Mouse (Mus musculus) hindbrain, embryonic 16.5 days (tissue): ENCODE results near the gene Btnl10. TPM values are rescaled to one million over a fixed set of nuclear protein-coding genes. Genes with fewer than 3 reads are reported as not detected.
A peak's percentile ranks its signal among the peaks of the same experiment; 100 is the strongest.

Source experiments
- ATAC-seq: fragments of 200-750 bp; cut with Nextera tagmentation; 2 replicates; pipeline ENCODE4 v1.8.0; 2017; ENCODE audit warnings: moderate TSS enrichment, moderate library complexity
- H3K27ac ChIP-seq: fragments of 300-500 bp; sonication (generic); 2 replicates; pipeline ENCODE4 v1.5.1; 2014; ENCODE audit warnings: low read depth, mild to moderate bottlenecking, control low read depth, low read length, moderate library complexity
- H3K27me3 ChIP-seq: fragments of 300-500 bp; sonication (generic); replicated peaks from 2 replicates; pipeline ENCODE4 v1.6.1; 2014; ENCODE audit warnings: low read length; ENCODE audit not compliant: control insufficient read depth, insufficient read depth
- H3K36me3 ChIP-seq: fragments of 300-500 bp; sonication (generic); 2 replicates; pipeline ENCODE4 v1.6.1; 2014; ENCODE audit warnings: mild to moderate bottlenecking, low read length, moderate library complexity, mixed read lengths; ENCODE audit not compliant: control insufficient read depth, insufficient read depth
- H3K4me1 ChIP-seq: fragments of 300-500 bp; sonication (generic); 2 replicates; pipeline ENCODE4 v1.6.1; 2014; ENCODE audit warnings: low read depth, low read length; ENCODE audit not compliant: control insufficient read depth, insufficient read depth
- H3K4me2 ChIP-seq: fragments of 300-500 bp; sonication (generic); 2 replicates; pipeline ENCODE4 v1.6.1; 2014; ENCODE audit warnings: mild to moderate bottlenecking, low read length, control low read depth, moderate library complexity
- H3K4me3 ChIP-seq: fragments of 300-500 bp; sonication (generic); 2 replicates; pipeline ENCODE4 v1.5.1; 2014; ENCODE audit warnings: mild to moderate bottlenecking, low read length, control low read depth, moderate library complexity
- H3K9ac ChIP-seq: fragments of 300-500 bp; sonication (generic); 2 replicates; pipeline ENCODE4 v1.6.1; 2014; ENCODE audit warnings: low read depth, mild to moderate bottlenecking, control low read depth, low read length, moderate library complexity
- H3K9me3 ChIP-seq: fragments of 300-500 bp; sonication (generic); 2 replicates; pipeline ENCODE4 v1.6.1; 2014; ENCODE audit warnings: mild to moderate bottlenecking, low read length, moderate library complexity; ENCODE audit not compliant: control insufficient read depth
- WGBS: fragments of 180-500 bp; shearing (Covaris S2); extraction: QIAGEN DNeasy Blood & Tissue Kit; methylation state at CpG from one replicate; pipeline ENCODE4 v1.1.7; 2014; 5-methylcytosine and 5-hydroxymethylcytosine counted together
- polyA plus RNA-seq: library from polyadenylated mRNA; unstranded; fragments of >200 nt; fragmentation: Nextera tagmentation; extraction: Ambion mirVana; gene quantifications from 2 replicates; pipeline ENCODE4 v1.2.1, GENCODE M21; 2015

Btnl10 gene
- polyA plus RNA-seq, 1 experiment from 2014 or later: not detected

GRCm38 (mm10) chr11:58961364-58962177, 43.9 kb downstream of the Btnl10 start:
- Histone ChIP-seq H3K4me1 (peaks cover 28% of the 10 kb centered on the region), H3K9me3 (0 out of 2 replicates have a peak, but pooled peaks cover 2% of the 10 kb centered on the region), H3K9ac (no peak overlapping the region), H3K27ac (no peak overlapping the region), H3K36me3 (no peaks in the 10 kb centered on the region; the same call in 1 of the 2 replicates), H3K27me3 (no peaks in the 10 kb centered on the region), H3K4me3 (no peak overlapping the region), H3K4me2 (no peak overlapping the region)
- 60% methylated on average over 50 of the region's 50 CpGs for WGBS
- ATAC-seq: no peak

- H3K4me1 ChIP-seq: peaks cover 10% of the 10 kb centered on the region
- peak; percentile 21; the same call in 1 of the 2 replicates for ATAC-seq
- no peaks in the 10 kb centered on the region for H3K27me3 ChIP-seq
- H3K9ac ChIP-seq: no peak overlapping the region
- no peak overlapping the region for H3K27ac ChIP-seq
- 0 out of 2 replicates have a peak, but pooled peaks cover 2% of the 10 kb centered on the region for H3K36me3 ChIP-seq
- no peak overlapping the region for H3K4me3 ChIP-seq
- 0 out of 2 replicates have a peak, but pooled peaks cover 2% of the 10 kb centered on the region for H3K9me3 ChIP-seq
- H3K4me2 ChIP-seq: no peak overlapping the region
- WGBS: 35% methylated on average over 17 of the region's 17 CpGs
Observed at GRCm38 (mm10) chr11:58963543-58963942, 45.8 kb downstream of the Btnl10 start.

- no peak for ATAC-seq
- Histone ChIP-seq H3K27me3 (no peaks in the 10 kb centered on the region), H3K4me3 (no peak overlapping the region), H3K9ac (no peak overlapping the region), H3K9me3 (0 out of 2 replicates have a peak, but pooled peaks cover 2% of the 10 kb centered on the region), H3K4me2 (no peak overlapping the region), H3K36me3 (0 out of 2 replicates have a peak, but pooled peaks cover 2% of the 10 kb centered on the region), H3K27ac (no peak overlapping the region), H3K4me1 (peaks cover 6% of the 10 kb centered on the region)
- WGBS: 91% methylated on average over 7 of the region's 7 CpGs
Observed at GRCm38 (mm10) chr11:58964216-58964615, 46.5 kb downstream of the Btnl10 start.

- Histone ChIP-seq H3K27ac (no peak overlapping the region), H3K4me3 (no peak overlapping the region), H3K4me2 (no peak overlapping the region), H3K4me1 (no peaks in the 10 kb centered on the region; the same call in 1 of the 2 replicates), H3K27me3 (no peaks in the 10 kb centered on the region), H3K36me3 (0 out of 2 replicates have a peak, but pooled peaks cover 2% of the 10 kb centered on the region), H3K9me3 (0 out of 2 replicates have a peak, but pooled peaks cover 2% of the 10 kb centered on the region), H3K9ac (no peak overlapping the region)
- no peak for ATAC-seq
- WGBS: 44% methylated on average over 12 of the region's 12 CpGs
Observed at GRCm38 (mm10) chr11:58965001-58965760, 47.5 kb downstream of the Btnl10 start.

- no peak for ATAC-seq
- H3K27me3 ChIP-seq: no peaks in the 10 kb centered on the region
- WGBS: 88% methylated on average over 1 of the region's 1 CpGs
- no peaks in the 10 kb centered on the region for H3K9me3 ChIP-seq
- no peak overlapping the region for H3K4me3 ChIP-seq
- 0 out of 2 replicates have a peak, but pooled peaks cover 2% of the 10 kb centered on the region for H3K36me3 ChIP-seq
- no peaks in the 10 kb centered on the region; the same call in 1 of the 2 replicates for H3K4me1 ChIP-seq
- no peak overlapping the region for H3K27ac ChIP-seq
- H3K4me2 ChIP-seq: no peak overlapping the region
- no peak overlapping the region for H3K9ac ChIP-seq
Observed at GRCm38 (mm10) chr11:58967346-58967745, 49.6 kb downstream of the Btnl10 start.

- Histone ChIP-seq H3K4me3 (no peak overlapping the region), H3K4me2 (no peak overlapping the region), H3K4me1 (no peaks in the 10 kb centered on the region; the same call in 1 of the 2 replicates), H3K9me3 (no peaks in the 10 kb centered on the region), H3K36me3 (peaks cover 5% of the 10 kb centered on the region; the same call in 1 of the 2 replicates), H3K27ac (no peak overlapping the region), H3K9ac (no peak overlapping the region), H3K27me3 (no peaks in the 10 kb centered on the region)
- 87% methylated on average over 7 of the region's 7 CpGs for WGBS
- 0 out of 2 replicates have a peak, but pooled peaks have one; percentile 41 for ATAC-seq
Observed at GRCm38 (mm10) chr11:58968551-58968950, 50.8 kb downstream of the Btnl10 start.

- peaks cover 5% of the 10 kb centered on the region; the same call in 1 of the 2 replicates for H3K36me3 ChIP-seq
- H3K27ac ChIP-seq: no peak overlapping the region
- no peak overlapping the region for H3K9ac ChIP-seq
- no peaks in the 10 kb centered on the region for H3K4me1 ChIP-seq
- H3K27me3 ChIP-seq: no peaks in the 10 kb centered on the region
- no peak overlapping the region for H3K4me2 ChIP-seq
- ATAC-seq: no peak
- WGBS: 86% methylated on average over 8 of the region's 8 CpGs
- no peaks in the 10 kb centered on the region for H3K9me3 ChIP-seq
- H3K4me3 ChIP-seq: no peak overlapping the region
Observed at GRCm38 (mm10) chr11:58969027-58969426, 51.3 kb downstream of the Btnl10 start.

GRCm38 (mm10) chr11:58969659-58970058, 52.0 kb downstream of the Btnl10 start:
- Histone ChIP-seq H3K9me3 (no peaks in the 10 kb centered on the region), H3K4me2 (no peak overlapping the region), H3K4me1 (no peaks in the 10 kb centered on the region), H3K4me3 (no peak overlapping the region), H3K9ac (no peak overlapping the region), H3K27me3 (no peaks in the 10 kb centered on the region), H3K36me3 (peaks cover 6% of the 10 kb centered on the region; the same call in 1 of the 2 replicates), H3K27ac (no peak overlapping the region)
- ATAC-seq: no peak
- WGBS: 80% methylated on average over 6 of the region's 6 CpGs
